Mouse (Mus musculus) embryonic facial prominence, embryonic 12.5 days (tissue): ENCODE data around the gene Galnt14. TPM values are rescaled to one million over a fixed set of nuclear protein-coding genes. Genes with fewer than 3 reads are reported as not detected.

ENCODE experiments used
- ATAC-seq: fragments of 200-750 bp; cut with Nextera tagmentation; 2 replicates; pipeline ENCODE4 v1.8.0; 2017; ENCODE audit not compliant: insufficient number of reproducible peaks, insufficient read depth, low FRiP score, low TSS enrichment
- H3K27ac ChIP-seq: fragments of 300-500 bp; sonication (generic); 2 replicates; pipeline ENCODE4 v1.5.1; 2016; ENCODE audit warnings: mild to moderate bottlenecking
- H3K27me3 ChIP-seq: fragments of 300-500 bp; sonication (generic); 2 replicates; pipeline ENCODE4 v1.6.1; 2016; ENCODE audit warnings: mild to moderate bottlenecking, moderate library complexity
- H3K36me3 ChIP-seq: fragments of 300-500 bp; sonication (generic); 2 replicates; pipeline ENCODE4 v1.6.1; 2016; ENCODE audit warnings: mild to moderate bottlenecking
- H3K4me1 ChIP-seq: fragments of 300-500 bp; sonication (generic); 2 replicates; pipeline ENCODE4 v1.6.1; 2016
- H3K4me2 ChIP-seq: fragments of 300-500 bp; sonication (generic); replicated peaks from 2 replicates; pipeline ENCODE4 v1.6.1; 2016; ENCODE audit warnings: mild to moderate bottlenecking, moderate library complexity
- H3K4me3 ChIP-seq: fragments of 300-500 bp; sonication (generic); 2 replicates; pipeline ENCODE4 v1.5.1; 2016; ENCODE audit warnings: mild to moderate bottlenecking
- H3K9ac ChIP-seq: fragments of 300-500 bp; sonication (generic); 2 replicates; pipeline ENCODE4 v1.6.1; 2016; ENCODE audit warnings: mild to moderate bottlenecking, moderate library complexity
- H3K9me3 ChIP-seq: fragments of 300-500 bp; sonication (generic); 2 replicates; pipeline ENCODE4 v1.6.1; 2016; ENCODE audit warnings: mild to moderate bottlenecking, moderate library complexity
- WGBS: fragments of 180-500 bp; shearing (Covaris S2); methylation state at CpG from one replicate; pipeline ENCODE4 v1.1.7; 2016; 5-methylcytosine and 5-hydroxymethylcytosine counted together
- polyA plus RNA-seq: library from polyadenylated mRNA; unstranded; fragments of >200 nt; fragmentation: Nextera tagmentation; extraction: Ambion mirVana; gene quantifications from 2 replicates; pipeline ENCODE4 v1.2.1, GENCODE M21; 2016

Gene Galnt14
- polyA plus RNA-seq, 1 experiment from 2014 or later, result 3.6 TPM

DNA sequence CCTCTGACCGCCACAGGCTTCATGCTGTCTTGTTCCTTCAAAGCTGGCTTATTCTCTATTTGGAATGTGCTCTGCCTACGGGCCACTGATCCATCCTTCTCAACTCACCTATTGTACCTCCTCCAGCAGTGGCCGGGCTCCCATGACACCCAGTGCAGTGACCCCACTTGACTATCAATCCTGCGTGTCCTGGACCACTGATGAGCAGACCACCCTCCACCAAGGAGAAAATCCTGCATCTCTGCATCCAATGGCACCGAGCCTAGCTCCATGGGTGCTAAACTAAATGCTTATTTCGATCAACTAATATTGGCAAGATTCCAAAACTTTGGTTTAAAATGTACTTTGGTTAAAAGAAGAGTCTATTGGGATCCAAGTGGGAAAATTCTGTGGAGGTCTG lies 1.8 kb downstream of the Galnt14 start:
- Histone ChIP-seq H3K36me3 (no peaks in the 10 kb centered on the region), H3K4me1 (0 out of 2 replicates have a peak, but pooled peaks cover 11% of the 10 kb centered on the region), H3K4me2 (no peak overlapping the region), H3K9me3 (peaks cover 8% of the 10 kb centered on the region; the same call in 1 of the 2 replicates), H3K27me3 (peaks cover 48% of the 10 kb centered on the region), H3K9ac (no peak overlapping the region), H3K27ac (no peak overlapping the region), H3K4me3 (no peak overlapping the region)
- no peak for ATAC-seq
- 89% methylated on average over 6 of the region's 6 CpGs for WGBS

DNA sequence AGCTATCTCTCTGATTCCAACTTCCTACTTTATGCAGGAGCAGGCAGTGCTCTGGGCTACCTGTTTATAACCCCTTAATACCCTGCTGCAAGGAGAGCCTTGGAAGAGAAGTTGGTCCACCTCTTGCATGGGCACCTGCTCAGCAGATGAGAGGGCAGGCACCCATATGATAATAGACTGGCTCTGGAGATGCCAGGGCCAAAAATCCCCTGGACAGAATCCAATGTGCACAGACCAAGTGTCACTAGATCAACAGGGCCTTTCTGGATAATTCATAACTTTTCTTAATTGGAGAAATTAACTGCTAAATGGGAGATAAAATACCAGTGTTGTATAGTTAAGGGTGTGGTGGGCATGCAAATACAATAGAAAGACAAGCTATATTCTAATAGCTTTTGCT lies 6.7 kb downstream of the Galnt14 start:
- peaks cover 11% of the 10 kb centered on the region for H3K27me3 ChIP-seq
- no peak overlapping the region for H3K9ac ChIP-seq
- peaks cover 8% of the 10 kb centered on the region; the same call in 1 of the 2 replicates for H3K9me3 ChIP-seq
- ATAC-seq, result no peak
- no peak overlapping the region for H3K4me3 ChIP-seq
- no peak overlapping the region for H3K4me2 ChIP-seq
- H3K27ac ChIP-seq, result no peak overlapping the region
- H3K36me3 ChIP-seq, result no peaks in the 10 kb centered on the region
- peaks cover 3% of the 10 kb centered on the region; the same call in 1 of the 2 replicates for H3K4me1 ChIP-seq

DNA sequence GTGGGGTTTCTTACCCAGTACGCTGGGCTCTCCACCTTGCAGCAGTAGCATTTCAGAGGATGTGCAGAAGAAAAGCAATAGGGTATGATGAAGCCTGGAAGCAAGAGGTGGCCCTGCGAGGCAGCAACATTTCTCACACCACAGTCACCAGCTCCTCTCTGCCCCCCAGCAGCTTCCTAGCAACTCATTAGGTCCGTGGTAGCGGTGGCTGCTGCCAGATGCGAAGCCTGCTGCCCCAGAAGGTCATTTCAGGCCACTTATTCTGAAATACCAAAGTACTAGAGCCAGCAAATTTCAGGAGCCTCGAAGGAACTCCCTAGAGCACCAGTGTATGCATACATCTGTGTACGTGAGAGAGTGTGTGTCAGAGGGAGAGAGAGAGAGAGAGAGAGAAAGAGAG lies 9.2 kb downstream of the Galnt14 start:
- no peak for ATAC-seq
- Histone ChIP-seq H3K36me3 (no peaks in the 10 kb centered on the region), H3K27ac (no peak overlapping the region), H3K4me2 (no peak overlapping the region), H3K9ac (no peak overlapping the region), H3K27me3 (peaks cover 3% of the 10 kb centered on the region; the same call in 1 of the 2 replicates), H3K4me3 (no peak overlapping the region), H3K4me1 (peaks cover 3% of the 10 kb centered on the region; the same call in 1 of the 2 replicates), H3K9me3 (no peaks in the 10 kb centered on the region)
- 26% methylated on average over 7 of the region's 7 CpGs for WGBS

DNA sequence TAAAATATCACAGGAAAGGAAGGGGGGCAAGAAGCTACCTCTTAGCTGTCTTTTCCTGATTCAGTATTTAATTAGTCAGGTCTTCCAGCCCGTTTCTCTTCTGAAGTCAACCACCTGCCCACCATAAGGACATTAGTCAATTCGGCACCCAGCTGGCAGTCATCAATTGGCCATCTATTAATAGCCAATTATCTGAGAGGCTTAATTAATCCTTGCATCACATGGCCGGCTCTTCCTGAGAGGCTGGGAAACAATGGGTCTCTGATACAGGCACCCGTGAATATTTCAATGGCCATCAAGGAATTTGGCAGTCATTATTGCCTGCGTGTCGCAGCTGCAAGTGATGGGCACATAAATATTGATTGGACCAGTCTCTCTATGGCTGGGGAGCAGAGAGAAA lies 10.4 kb downstream of the Galnt14 start:
- Histone ChIP-seq H3K9ac (no peak overlapping the region), H3K4me1 (peaks cover 3% of the 10 kb centered on the region; the same call in 1 of the 2 replicates), H3K27me3 (peaks cover 1% of the 10 kb centered on the region; the same call in 1 of the 2 replicates), H3K36me3 (no peaks in the 10 kb centered on the region), H3K9me3 (no peaks in the 10 kb centered on the region), H3K27ac (no peak overlapping the region), H3K4me2 (no peak overlapping the region), H3K4me3 (no peak overlapping the region)
- WGBS, result 49% methylated on average over 6 of the region's 6 CpGs
- ATAC-seq, result no peak

DNA sequence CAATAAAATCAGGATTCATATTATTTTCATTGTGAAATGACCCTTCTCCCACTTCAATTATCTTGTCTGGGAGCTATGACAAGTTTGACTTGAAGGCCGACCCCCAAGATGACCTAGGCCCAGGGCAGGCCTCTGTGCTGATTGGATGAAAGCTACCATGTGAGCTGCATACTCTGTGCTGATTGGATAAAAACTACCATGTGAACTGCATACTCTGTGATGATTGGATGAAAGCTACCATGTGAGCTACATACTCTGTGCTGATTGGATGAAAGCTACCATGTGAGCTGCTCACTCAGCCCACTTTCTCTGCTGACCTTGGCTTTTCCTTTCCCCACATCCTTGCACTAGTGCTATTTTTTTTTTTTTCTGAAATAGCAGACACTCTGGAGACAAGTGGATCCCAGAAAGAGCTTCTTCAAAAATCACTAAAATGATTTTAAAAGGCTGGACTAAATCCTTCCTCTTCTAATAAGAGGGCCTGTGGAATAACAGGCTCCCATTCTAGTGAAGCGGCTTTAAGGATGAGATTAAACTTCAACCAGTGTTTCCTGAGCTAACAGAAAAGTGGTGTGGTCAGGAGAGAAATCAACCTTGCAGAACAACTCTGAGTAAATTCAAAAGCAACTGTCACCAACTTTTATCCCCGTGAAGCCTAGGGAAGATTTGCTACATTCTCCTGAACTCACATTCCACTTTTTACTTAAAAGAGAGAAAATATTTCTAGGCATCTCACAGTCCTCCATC lies 15.9 kb downstream of the Galnt14 start:
- H3K36me3 ChIP-seq, result no peaks in the 10 kb centered on the region
- no peak for ATAC-seq
- no peak overlapping the region for H3K27ac ChIP-seq
- no peaks in the 10 kb centered on the region for H3K27me3 ChIP-seq
- no peaks in the 10 kb centered on the region for H3K9me3 ChIP-seq
- H3K4me1 ChIP-seq, result no peaks in the 10 kb centered on the region
- no peak overlapping the region for H3K4me3 ChIP-seq
- H3K4me2 ChIP-seq, result no peak overlapping the region
- 91% methylated on average over 3 of the region's 3 CpGs for WGBS
- no peak overlapping the region for H3K9ac ChIP-seq

DNA sequence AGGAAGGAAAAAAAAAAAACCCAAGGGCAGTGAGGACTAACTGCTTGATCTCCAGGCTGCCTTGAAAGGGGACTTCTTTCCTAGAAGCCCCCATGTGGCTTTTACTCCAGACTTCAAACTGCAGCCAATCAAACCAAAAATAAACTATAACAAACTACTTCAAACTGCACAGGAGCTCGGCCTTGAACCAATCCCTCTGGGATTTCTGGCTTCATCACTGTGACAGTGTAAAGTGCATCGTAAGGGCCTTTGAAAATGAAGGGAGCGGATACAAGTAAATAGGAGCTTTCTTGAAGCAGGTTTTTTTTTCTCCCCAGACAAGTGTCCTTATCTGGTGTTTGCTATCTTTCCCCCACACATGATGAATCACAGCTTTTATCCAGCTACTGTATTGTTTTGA lies 22.0 kb downstream of the Galnt14 start:
- Histone ChIP-seq H3K27ac (no peak overlapping the region), H3K4me2 (no peak overlapping the region), H3K36me3 (no peaks in the 10 kb centered on the region), H3K4me1 (no peaks in the 10 kb centered on the region), H3K27me3 (no peaks in the 10 kb centered on the region), H3K4me3 (no peak overlapping the region), H3K9me3 (no peaks in the 10 kb centered on the region), H3K9ac (no peak overlapping the region)
- WGBS, result 57% methylated on average over 3 of the region's 3 CpGs
- ATAC-seq, result no peak

DNA sequence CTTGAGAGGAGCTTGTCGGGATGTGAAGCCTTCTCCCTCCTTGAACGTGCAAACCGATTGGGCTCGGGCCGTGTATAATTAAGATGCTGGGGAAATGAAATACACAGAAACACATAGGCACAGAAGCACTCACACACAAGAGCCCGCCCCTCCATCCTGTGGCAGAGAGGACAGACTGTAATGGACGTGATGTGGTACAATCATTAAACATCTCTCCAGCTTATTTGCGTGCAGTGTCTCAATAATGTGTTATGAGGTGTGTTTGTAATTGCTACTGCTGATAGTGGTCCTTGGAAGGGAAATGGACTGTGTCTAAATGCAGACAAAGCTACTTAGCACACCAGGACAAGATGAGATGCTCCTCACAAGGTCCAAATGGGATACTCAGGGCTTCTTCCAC lies 24.0 kb downstream of the Galnt14 start:
- no peaks in the 10 kb centered on the region for H3K36me3 ChIP-seq
- no peak overlapping the region for H3K27ac ChIP-seq
- no peaks in the 10 kb centered on the region for H3K9me3 ChIP-seq
- H3K4me2 ChIP-seq, result no peak overlapping the region
- ATAC-seq, result no peak
- H3K4me1 ChIP-seq, result no peaks in the 10 kb centered on the region
- no peaks in the 10 kb centered on the region for H3K27me3 ChIP-seq
- H3K4me3 ChIP-seq, result no peak overlapping the region
- WGBS, result 86% methylated on average over 8 of the region's 8 CpGs
- H3K9ac ChIP-seq, result no peak overlapping the region

DNA sequence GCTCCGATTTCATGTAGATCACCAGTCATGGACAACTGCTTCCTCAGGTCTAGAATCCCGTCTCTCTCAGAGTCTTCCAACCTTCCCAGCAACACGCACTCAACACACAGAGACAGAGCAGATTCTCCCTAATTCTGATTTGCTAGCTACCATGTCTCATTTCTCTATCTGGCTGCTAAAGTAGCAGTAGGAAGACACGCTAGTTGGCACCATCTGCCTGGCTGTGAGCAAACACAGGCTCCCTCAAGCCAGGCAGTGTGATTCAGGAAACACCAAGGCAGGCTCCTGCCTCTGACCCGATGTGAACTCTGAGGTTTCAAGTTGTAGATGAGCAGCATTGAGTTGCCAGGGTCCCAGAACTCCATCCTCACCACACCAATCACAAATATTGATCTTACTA lies 25.5 kb downstream of the Galnt14 start:
- H3K9me3 ChIP-seq, result no peaks in the 10 kb centered on the region
- H3K27me3 ChIP-seq, result no peaks in the 10 kb centered on the region
- H3K4me1 ChIP-seq, result no peaks in the 10 kb centered on the region
- no peak overlapping the region for H3K4me3 ChIP-seq
- WGBS, result 68% methylated on average over 5 of the region's 5 CpGs
- no peak for ATAC-seq
- H3K9ac ChIP-seq, result no peak overlapping the region
- H3K4me2 ChIP-seq, result no peak overlapping the region
- no peaks in the 10 kb centered on the region for H3K36me3 ChIP-seq
- H3K27ac ChIP-seq, result no peak overlapping the region

DNA sequence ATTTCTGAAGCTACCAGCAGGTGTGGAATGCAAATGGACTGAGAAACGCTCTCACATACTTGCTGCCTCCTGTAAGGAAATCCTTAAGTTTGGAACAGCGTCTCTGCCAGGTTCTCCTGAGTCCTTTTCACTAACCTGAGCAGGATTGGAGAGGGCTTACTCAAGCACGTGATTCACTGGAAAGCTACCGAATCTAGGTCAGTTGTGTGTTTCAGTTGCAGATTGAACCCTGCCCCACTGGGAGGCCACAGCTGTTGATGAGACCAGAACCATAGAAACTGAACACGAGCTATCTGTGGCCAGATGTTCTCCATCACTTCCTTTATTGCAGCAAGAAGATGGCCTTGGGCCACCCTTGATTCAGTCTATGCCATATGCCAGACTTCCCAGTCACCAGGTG lies 38.3 kb downstream of the Galnt14 start:
- Histone ChIP-seq H3K4me2 (no peak overlapping the region), H3K4me1 (no peaks in the 10 kb centered on the region), H3K9ac (no peak overlapping the region), H3K27ac (no peak overlapping the region), H3K36me3 (no peaks in the 10 kb centered on the region), H3K9me3 (no peaks in the 10 kb centered on the region), H3K4me3 (no peak overlapping the region), H3K27me3 (no peaks in the 10 kb centered on the region)
- no peak for ATAC-seq
- 77% methylated on average over 5 of the region's 5 CpGs for WGBS

DNA sequence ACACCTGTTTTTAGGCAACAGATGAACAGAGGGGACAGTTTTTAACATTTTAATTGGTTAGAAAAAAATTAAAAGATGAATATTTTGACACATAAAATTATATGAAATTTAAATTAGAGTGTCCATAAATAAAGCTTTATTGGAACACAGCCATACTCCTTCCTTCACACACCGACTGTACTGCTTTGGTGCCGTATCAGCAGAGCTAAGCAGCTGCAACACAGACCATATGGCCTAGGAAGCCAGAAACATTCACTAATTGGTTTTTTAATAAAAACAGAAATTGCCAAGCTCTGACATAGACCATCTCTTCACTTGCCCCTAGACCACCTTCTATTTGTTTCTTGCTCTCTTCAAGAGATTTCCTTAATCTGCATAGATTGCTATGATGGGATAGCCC lies 40.2 kb downstream of the Galnt14 start:
- WGBS, result 68% methylated on average over 2 of the region's 2 CpGs
- no peak overlapping the region for H3K4me2 ChIP-seq
- no peaks in the 10 kb centered on the region for H3K27me3 ChIP-seq
- no peaks in the 10 kb centered on the region for H3K9me3 ChIP-seq
- H3K4me3 ChIP-seq, result no peak overlapping the region
- H3K36me3 ChIP-seq, result no peaks in the 10 kb centered on the region
- no peaks in the 10 kb centered on the region for H3K4me1 ChIP-seq
- H3K9ac ChIP-seq, result no peak overlapping the region
- H3K27ac ChIP-seq, result no peak overlapping the region
- ATAC-seq, result no peak

DNA sequence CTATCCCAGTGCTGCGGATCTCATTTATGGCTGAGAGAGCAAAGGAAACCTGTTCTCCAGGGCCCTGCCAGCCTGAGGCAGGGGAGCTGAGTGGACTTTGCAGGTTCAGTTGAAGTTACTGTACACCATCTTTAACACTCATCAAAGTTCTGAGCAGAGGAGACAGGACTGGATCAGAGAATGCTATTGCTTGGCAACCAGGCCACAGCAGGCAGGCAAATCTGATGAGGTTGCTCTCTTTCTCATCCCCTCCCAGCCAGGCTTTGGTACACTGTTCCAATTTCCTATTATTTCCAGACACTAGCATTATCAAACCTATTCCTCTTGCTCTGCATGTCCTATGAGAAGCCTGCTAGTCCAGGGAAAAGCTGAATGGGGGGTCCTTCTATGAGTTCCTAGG lies 41.3 kb downstream of the Galnt14 start:
- Histone ChIP-seq H3K4me1 (no peaks in the 10 kb centered on the region), H3K9ac (no peak overlapping the region), H3K27ac (no peak overlapping the region), H3K9me3 (no peaks in the 10 kb centered on the region), H3K27me3 (no peaks in the 10 kb centered on the region), H3K4me3 (no peak overlapping the region), H3K36me3 (no peaks in the 10 kb centered on the region), H3K4me2 (no peak overlapping the region)
- no peak for ATAC-seq
- WGBS, result 66% methylated on average over 1 of the region's 1 CpGs

DNA sequence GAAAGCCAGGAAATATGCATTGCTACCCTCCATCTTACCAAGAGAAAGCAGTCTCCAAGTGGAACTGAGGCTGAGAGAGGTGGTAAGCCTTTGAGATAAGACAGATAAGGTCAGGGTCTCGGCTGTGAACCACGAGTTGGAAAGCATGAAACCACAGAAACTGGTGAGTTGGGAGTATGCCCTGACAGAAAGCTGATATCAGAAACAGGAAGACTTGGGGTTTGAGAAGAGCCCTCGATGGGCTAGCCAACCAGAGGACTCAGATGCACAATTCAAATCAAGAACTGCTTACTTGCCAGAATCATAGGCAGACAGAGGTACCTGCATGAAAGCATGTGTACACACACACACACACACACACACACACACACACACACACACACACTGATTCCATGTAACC lies 47.0 kb downstream of the Galnt14 start:
- no peak overlapping the region for H3K9ac ChIP-seq
- H3K4me2 ChIP-seq, result no peak overlapping the region
- H3K27me3 ChIP-seq, result no peaks in the 10 kb centered on the region
- H3K4me1 ChIP-seq, result no peaks in the 10 kb centered on the region
- no peak for ATAC-seq
- H3K4me3 ChIP-seq, result no peak overlapping the region
- WGBS, result 62% methylated on average over 3 of the region's 3 CpGs
- no peaks in the 10 kb centered on the region for H3K36me3 ChIP-seq
- H3K27ac ChIP-seq, result no peak overlapping the region
- no peaks in the 10 kb centered on the region for H3K9me3 ChIP-seq
